Comparison of ENCODE assay signal across 9 mouse cellular contexts in genomic region chr10:119363616-119364015, GRCm38 (mm10).
DNase-seq lines count a peak whose midpoint lies in the region; ATAC-seq lines count a peak whose summit lies in the region.
"Had no signal": no experiment of that assay in that cellular context is flagged by ENCODE, and none has a peak within 500 bp of the region (broad histone marks: within the 10 kb centered on the region; RNA-seq: fewer than 3 reads in every experiment).

No protein-coding gene starts in this region.

- H3K4me2 ChIP-seq in liver, embryonic 12.5 days: no peak overlapping the region
- H3K4me2 ChIP-seq: limb, embryonic 13.5 days had no signal

- H3K9me3 ChIP-seq in liver, embryonic 12.5 days (replicated peaks): no peaks in the 10 kb centered on the region
- H3K9me3 ChIP-seq: limb, embryonic 13.5 days had no signal

- no peaks in the 10 kb centered on the region for H3K4me1 ChIP-seq in liver, embryonic 12.5 days
- H3K4me1 ChIP-seq: limb, embryonic 13.5 days had no signal

- WGBS in liver, embryonic 12.5 days (ENCODE audit: insufficient replicate concordance): 30% methylated on average over 3 of the region's 3 CpGs

- DNase-seq in cerebellum, adult 11 months: peak; percentile 6
- DNase-seq in cerebellum, adult 9-11 months: no peak
- DNase-seq in liver (peak; percentile 13), adipocyte (ENCODE audit: low spot score) (peak; percentile 14)
- DNase-seq in heart, postnatal 14 days: peak; percentile 23 to 56
- peak; percentile 5 for DNase-seq in lung, postnatal 25 days (ENCODE audit: low spot score)
- DNase-seq in spleen, postnatal 36 days (ENCODE audit: low spot score in 2 of 2): no peak

- H3K36me3 ChIP-seq in liver, embryonic 12.5 days: no peaks in the 10 kb centered on the region
- H3K36me3 ChIP-seq: limb, embryonic 13.5 days had no signal

- H3K9ac ChIP-seq in liver, embryonic 12.5 days: no peak overlapping the region
- H3K9ac ChIP-seq: limb, embryonic 13.5 days had no signal

- H3K4me3 ChIP-seq in liver, embryonic 12.5 days: no peak overlapping the region
- H3K4me3 ChIP-seq: limb, embryonic 13.5 days had no signal

- no peaks in the 10 kb centered on the region for H3K27me3 ChIP-seq in liver, embryonic 12.5 days (replicated peaks)
- H3K27me3 ChIP-seq: limb, embryonic 13.5 days had no signal

- intact Hi-C loops in heart, postnatal 14 days (cut with DNase I): loop anchor here (2.0 to 5.0 kb wide), 2 partner anchors 201 to 263 kb away; no protein-coding TSS in a partner anchor

- ATAC-seq in liver, embryonic 12.5 days: no peak

- H3K27ac ChIP-seq in liver, embryonic 12.5 days: no peak overlapping the region
- H3K27ac ChIP-seq: limb, embryonic 13.5 days had no signal

Comparison
In these comparisons a context has a peak if more than half of its experiments do, and no peak if none do; other contexts are left out.
1. DNase-seq: peak in cerebellum, adult 11 months (single experiment), liver (single experiment), adipocyte (single experiment), heart, postnatal 14 days (2 of 2) and lung, postnatal 25 days (single experiment); none in cerebellum, adult 9-11 months (single experiment) and spleen, postnatal 36 days (0 of 2).